Mouse (Mus musculus) ovary, postnatal 36 days (tissue): ENCODE data around the gene March9.
"Not testable (repeated sequence)": the region's sequence is repeated elsewhere in the genome, so short reads cannot be mapped to it uniquely, and the experiment has no call there.

Experiments
- DNase-seq: peaks from one replicate; pipeline ENCODE4 v3.0.0; 2022; ENCODE audit warnings: low spot score, mixed read lengths

Gene March9

DNA sequence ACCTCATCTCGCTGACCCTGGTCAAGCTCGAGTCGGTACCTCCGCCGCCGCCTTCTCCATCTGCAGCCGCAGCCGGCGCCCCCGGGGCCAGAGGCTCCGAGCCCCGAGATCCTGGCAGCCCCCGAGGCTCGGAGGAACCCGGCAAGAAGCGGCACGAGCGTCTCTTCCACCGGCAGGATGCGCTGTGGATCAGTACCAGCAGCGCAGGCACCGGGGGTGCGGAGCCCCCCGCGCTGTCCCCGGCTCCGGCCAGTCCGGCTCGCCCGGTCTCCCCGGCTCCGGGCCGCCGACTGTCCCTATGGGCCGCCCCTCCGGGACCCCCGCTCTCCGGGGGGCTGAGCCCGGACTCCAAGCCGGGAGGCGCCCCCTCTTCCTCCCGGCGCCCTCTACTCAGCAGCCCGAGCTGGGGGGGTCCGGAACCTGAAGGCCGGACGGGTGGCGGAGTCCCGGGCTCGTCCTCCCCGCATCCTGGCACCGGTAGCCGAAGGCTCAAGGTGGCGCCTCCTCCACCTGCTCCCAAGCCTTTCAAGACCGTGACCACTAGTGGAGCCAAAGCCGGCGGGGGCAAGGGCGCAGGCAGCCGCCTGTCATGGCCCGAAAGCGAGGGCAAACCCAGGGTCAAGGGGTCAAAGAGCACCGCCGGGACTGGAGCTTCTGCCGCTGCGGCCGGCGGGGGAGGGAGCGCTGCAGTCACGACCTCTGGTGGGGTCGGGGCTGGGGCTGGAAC, 19.8 kb upstream of the March9 start:
- no peak for DNase-seq

DNA sequence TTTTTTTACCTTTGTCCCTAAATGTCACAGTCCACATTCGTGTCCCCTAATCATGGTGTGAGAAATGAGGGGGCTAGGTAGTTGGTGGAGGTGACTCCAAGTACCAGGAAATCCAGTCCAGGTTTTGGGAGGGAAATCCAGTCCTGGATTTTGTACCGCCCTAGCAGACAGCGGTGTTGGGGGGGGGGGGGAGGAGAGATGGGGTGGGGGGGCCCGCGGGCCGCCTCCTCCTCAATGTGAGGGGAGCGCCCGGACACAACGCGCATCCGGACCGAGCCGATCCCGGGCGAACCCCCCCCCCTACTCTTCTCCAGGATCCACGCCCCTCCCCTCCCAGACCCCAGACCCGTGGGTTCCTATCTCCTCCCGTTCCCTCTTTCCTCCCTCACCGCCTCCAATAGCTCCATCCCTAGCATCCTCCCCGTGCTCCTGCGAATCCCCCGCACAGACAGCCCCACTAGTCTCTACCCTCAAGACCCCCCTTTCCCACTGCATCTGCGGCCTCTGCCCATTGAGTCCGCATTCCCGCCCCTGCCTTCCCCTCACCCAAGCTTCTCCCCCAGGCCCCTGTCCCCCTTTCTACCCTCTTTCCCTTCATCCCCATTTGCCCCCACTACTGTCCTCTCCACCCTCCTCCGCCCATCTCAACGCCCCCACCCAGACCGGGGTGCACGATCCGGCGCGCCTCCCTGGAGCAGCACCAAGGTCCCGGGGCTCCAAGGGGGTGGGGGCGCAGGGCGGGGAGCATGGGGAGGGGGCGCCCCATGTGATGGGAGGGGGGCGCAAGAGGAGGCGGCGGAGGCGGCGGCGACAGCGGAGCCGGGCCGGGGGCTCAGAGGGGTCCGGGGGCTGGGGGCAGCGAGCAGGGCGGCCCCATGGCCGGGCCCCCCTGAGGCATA, 18.9 kb upstream of the March9 start:
- DNase-seq = no peak

DNA sequence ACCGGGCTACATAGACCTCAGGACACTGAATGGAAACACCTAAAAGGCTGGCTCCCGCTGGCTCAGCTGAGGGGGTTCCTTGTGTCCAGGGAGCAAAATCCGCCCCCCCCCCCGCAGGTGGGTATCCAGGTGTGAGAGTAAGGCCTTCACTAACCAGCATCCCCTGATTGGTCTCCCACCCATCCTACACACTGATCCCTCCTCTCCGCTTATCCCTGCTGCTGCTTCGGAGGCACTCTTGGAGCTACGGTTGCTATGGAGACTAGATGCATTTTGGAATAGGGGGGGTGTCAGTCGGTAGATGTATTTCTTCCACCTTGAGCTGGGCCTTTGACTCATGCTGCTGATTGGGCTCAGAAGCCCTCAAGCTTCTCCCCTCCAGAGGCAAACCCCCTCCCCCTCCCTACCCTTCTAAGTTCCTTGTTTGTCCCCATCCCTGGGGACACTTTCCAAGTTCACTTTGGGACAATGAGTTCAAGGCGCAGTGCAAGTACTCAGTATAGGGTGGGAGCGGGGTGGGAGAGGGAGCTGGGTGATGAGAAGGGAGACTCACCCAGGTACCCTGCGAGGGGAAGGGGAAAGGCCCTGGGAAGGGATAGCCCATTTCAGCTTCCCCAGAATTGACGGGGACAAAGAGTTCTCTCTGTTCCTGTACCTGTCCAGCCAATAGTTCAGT, 18.2 kb upstream of the March9 start:
- DNase-seq = no peak

DNA sequence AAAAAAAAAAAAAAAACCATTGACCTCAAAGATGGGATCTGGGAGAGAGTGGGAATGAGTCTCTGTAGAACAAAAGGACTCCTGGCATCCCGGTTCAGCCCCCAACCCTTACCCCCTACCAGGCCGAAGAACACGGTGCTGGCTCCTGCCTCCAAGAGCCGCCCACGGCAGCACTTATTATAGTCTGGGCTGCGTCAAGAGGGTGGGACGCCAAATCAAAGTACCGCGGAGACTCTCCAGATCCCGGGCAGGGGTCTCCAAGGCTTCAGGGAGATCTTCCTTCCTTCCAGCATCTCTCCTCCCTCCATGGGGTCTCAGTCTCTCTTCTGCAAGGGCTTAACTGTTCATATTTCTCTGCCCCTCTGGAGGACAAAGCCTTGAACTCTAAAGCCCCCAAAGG, 17.5 kb upstream of the March9 start:
- no peak for DNase-seq

DNA sequence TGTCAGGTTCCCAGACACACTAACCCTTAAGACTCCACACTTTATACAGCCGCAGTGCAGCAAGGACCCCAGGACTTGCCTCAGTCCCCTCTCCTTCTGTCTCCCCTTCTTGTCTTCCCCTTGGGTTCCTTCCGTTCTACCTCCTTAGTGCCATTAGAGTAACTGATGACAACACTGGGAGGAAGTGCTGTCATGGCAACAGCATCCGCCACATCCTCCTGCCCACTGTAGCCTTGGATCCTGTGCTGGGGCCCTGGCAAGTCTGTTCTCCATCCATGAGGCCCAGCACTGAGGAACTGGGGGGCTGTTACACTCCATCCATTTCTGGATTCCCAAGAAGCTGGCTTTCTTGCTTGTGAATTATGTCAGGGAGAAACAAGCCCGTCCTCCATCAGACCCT, 16.1 kb upstream of the March9 start:
- DNase-seq = no peak

DNA sequence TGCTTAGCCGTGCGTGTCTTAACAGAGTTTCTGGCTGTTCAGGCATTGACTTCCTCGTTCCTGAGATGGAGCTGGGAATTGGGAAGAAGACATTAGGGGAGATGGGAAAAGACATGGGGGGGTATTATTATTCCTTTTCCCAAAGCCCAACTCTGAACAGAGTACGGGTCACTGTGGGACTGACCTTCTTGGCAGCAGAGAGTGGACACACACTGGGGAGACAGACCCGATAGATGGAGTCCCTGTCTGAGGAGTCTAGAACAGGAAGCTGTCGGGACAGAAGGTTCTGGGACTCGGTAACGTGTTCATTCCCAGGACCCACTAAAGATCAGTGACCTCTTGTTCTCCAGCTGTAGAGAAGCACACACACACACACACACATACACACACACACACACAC, 15.7 kb upstream of the March9 start:
- DNase-seq = no peak

DNA sequence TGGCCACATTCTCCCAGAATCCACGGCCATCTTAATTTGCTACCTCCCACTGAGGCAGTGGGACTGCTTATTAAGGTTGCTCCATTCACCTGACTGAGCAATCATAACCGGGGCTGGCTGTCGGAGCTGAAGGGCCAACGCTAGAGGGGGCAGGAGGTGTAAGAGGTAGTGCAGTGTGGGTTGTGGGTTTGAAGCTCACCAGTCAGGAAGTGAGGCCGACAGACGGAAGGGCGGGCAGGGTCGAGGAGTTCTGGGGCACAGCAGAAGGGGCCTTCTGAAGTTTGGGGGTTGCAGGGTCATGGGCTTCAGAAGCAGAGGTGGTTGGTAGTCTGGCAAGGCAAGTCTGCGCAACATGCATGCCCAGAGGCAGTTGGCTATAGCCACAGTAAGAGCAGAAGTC, 15.1 kb upstream of the March9 start, which contains the start of gene Agap2:
Gene Agap2, plus strand, starts transcription at position 205 of the 400 bp plus-strand sequence.
- DNase-seq = no peak

DNA sequence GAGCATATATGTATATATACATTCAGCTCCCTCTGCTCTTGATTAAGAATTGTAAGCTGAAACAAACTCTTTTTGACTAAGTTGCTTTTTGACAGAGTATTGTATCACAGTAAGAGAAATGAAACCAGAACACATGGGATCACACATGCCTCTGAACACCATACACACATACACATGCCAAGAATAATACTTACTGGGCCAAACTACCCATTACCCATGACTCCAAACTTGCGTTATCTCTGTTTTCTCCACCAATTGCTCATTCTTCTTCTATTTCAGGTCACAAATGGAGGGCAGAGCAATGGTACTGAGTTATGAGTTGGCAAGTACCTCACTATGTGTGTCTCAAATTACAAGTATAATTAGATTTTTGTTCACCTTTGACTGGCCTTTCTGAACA, 14.0 kb upstream of the March9 start:
- no peak for DNase-seq

DNA sequence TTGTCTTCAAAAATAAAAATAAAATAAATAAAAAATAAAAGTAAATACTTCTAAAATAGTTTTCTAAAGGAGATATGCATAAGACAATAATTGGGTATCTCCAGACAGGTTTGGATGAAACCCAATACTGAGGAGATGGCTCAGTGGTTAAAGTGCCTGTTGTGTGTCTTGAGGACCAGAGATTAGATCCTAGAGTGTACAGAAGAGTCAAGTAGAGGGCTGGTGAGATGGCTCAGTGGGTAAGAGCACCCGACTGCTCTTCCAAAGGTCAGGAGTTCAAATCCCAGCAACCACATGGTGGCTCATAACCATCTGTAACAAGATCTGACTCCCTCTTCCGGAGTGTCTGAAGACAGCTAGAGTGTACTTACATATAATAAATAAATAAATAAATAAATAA, 13.0 kb upstream of the March9 start:
- not testable (repeated sequence) for DNase-seq

DNA sequence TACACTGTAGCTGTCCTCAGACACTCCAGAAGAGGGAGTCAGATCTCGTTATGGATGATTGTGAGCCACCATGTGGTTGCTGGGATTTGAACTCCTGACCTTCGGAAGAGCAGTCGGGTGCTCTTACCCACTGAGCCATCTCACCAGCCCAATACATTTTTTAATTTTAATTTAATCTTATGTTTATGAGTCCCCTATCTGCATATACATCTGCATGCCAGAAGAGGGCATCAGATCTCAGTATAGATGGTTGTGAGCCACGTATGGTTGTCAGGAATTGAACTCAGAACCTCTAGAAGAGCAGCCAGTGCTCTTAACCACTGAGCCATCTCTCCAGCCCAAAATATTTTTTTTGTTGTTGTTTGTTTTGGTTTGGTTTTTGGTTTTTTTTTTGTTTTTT, 12.3 kb upstream of the March9 start:
- DNase-seq = not testable (repeated sequence)

DNA sequence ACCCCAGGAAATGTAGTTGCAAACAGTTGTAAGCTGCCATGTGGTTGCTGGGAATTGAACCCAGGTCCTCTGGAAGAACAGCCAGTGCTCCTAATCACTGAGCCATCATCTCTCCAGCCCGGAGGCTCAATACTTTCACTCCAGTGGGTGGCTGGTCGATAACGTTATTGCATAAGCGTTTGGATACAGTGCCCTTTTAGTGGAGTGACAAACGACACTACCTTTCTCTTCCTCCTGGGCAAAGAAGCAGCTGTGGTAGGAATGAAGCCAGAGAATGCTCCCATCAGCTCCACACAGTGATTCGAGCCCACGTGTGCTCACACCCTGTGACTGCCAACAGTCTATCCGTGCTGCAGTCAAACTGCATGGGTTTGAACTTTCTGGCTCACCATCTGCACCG, 11.2 kb upstream of the March9 start:
- DNase-seq = no peak

DNA sequence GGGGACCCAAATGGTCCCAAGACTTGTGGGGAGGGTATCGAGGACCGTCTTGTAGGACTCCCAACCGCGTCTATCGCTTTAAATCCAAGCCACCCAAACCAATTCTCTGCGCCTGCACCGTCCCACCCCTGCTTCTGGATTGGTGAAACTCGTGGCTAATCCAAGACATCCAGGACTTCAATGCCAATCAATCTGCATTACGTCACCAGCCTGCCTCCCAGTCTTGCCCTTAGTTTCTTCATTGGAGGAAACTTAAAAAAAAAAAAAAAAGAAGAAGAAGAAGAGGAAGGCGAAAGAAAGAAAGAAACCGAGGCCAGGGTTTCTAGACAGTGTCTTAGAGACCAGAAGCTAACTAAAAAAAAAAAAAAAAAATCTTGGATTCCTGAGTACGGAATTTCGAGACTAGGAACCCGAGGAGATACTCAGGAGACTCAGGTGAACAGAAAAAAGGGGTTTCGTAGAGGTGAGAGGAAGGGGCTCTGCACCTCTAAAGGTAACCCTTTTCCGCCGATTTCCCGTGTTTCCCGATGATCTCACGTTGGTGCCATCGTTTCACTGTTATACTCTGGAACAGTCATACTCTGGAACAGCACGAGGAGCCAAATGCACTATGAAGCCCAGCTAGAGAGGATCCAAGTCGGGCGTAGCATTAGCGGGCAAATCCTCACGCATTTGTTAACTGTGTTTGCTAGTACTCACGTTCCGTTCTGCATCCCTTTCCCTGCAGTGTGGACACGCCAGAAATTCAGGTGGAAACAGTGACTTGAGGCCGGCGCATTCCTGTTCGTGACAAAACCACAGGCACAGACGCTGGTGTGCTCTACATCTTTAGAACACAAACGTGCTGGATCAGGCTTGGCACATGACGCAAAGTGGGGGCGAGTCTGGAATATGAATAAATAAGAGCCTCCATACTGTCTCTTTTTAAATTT, 10.5 kb upstream of the March9 start, which contains the start of gene Tspan31:
Gene Tspan31, minus strand, starts transcription at position 75 of the 932 bp plus-strand sequence.
- peak; percentile 81 for DNase-seq

DNA sequence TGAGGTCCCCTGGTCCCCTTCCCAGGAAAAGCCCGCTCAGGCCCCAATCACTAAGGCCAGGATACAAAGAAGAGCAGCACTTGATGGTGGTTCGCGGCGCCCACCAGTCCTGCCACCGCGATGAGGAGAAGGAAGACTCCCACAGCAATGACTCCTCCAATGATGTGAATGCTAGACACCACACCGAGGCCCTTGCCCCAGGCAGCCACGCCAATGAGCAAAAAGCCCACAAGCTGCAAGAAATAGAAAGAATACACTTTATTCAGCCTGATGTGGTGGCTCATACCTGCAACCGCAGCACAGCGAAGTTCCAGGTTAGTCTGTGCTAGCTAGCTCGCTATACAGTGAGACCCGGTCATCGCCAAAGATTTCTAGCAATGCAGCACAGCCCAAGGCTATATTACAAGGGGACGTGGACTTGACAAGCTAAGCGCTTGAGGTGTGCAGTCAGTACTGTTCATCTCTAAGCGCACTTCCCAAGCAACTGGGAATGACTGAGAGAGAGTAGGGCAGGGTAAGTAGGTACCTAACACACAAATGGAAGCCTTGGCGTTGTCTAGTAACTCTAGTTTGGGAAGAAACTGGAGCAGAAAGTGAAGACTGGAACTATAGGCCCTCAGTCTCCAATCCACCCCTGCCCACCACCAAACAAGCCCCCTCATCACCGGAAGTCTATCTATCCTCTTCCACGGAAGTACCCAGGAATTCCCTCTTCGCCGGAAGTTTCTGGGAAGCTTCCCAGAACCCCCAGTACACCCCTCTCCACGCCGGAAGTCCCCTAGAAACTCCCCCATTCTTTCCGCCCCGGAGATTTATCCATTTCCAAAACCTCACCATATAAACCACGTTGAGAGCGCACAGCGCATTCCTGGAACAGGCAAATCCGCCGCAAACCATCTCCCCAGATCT, 9.6 kb upstream of the March9 start:
- DNase-seq = no peak

DNA sequence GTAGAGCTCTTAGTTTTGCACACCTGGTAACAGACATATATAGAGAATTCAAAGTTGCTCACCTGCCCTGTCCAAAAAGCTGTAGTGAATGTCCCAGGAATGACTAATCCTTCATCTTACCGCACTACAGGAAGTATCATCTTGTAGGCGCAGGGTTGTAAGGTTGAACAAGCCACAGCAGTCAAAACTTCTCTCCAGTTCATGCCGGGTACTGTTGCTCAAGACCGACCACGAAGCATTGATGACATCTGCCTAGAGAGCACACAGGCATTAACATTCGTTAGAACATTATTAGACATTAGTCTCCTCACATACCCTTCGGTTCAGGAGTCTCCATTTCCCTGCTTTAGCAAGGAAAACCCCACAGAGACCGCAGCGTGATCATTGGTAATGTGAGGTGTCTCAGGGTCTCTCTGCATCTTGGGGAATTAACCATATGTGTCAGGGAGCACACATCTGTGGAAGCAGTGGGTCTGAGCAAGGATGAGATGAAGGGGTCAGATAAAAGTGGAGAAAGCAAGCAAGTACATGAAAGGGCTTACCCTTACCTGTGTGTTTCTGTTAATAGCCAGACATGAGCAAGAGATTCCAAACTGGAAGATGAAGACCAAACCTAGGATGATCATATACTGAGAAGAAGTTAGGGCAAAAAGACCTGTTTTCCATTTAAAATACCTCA, 8.5 kb upstream of the March9 start:
- DNase-seq = no peak

DNA sequence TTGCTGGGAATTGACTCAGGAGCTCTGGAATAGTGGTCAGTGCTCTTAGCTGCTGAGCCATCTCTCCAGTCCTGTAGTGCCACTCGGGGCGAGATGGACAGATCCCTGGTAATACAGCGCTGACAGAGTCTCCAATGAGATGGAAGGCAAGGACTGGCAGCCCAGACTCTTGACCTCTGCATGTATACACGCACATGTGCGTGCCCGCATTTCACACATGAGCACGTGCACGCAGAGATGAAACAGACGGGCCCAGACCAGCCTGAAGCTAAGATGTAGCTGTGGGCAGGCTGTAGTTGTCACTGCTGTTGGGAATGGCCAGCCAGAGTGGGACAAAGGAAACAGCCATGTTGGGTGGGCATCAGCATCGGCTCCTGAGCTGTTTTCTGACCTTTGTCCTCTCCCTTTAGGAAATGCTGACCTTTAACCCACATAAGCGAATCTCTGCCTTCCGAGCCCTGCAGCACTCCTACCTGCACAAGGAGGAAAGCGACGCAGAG, 6.6 kb upstream of the March9 start:
- no peak for DNase-seq

DNA sequence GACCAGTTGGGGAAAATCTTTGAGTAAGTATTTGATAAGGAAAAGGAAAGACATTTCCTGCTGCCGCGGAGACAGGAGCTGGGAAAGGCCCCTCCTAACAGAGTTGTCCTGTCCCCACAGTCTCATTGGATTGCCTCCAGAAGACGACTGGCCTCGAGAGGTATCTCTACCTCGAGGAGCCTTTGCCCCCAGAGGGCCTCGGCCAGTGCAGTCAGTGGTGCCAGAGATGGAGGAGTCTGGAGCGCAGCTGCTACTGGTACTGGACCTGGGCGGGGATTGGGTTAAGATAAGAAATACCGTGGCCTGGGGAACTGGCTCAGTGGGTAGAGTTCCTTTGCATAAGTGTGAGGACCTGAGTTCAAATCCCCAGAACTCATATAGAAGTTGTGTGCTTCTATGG, 6.0 kb upstream of the March9 start:
- DNase-seq = no peak

DNA sequence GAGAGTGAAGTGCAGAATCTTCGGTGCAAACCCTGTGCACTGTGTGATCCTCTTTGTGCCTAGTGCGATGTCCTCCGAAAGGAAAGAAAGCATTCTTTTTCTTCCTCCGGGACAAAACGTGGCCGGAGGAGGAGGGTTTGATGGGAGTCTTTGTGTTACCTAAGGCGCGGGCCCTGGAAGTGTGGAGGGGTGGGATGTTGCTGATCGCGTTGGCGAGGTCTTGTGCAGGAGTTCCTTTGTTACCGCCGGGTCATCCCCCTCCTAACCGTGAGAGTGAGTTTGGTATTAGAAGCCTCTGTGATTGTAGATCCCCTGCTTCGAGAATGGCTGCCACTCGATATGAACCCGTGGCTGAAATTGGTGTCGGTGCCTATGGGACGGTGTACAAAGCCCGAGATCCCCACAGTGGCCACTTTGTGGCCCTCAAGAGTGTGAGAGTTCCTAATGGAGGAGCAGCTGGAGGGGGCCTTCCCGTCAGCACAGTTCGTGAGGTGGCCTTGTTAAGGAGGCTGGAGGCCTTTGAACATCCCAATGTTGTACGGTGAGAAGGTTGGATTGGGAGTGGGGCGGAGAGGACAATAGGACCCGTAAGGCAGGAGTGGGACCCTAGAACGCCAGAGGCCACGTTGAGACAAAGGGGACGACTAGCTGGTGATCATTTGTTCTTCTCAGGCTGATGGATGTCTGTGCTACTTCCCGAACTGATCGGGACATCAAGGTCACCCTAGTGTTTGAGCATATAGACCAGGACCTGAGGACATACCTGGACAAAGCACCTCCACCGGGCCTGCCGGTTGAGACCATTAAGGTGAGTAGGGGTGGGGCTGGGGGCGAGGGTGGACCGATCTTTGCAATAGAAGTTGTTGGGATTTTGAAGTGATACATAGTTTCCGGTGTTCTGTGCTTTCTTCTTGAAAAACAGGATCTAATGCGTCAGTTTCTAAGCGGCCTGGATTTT, 4.2 kb upstream of the March9 start:
- peak; percentile 30 for DNase-seq

DNA sequence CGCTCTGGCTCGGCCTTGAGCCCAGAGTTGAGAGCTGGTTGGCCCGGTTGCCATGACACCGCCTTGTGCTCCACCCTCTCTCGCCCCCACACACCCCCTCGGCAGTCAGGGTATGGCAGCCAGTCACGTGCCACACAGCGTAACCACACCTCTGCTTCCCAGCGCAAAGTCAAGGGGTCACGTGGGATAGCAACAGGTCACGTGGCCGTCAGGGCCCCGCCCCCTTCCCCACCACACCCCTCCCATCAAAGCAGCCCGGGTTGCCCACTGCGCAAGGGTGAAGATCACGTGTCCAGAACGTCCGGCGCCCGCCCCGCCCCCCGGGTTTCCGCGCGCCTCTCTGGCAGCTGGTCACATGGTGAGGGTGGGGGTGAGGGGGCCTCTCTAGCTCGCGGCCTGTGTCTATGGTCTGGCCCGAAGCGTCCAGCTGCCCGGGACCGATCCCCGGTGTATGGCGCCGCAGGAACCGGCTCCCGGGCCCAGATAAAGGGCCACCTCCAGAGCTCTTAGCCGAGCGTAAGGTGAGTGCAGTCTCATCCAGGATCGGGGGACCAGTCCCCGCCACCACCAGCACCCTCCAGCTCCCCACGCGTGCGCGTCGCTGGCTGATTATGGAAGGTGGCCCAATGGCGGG, 3.4 kb upstream of the March9 start, which contains the start of gene Cdk4:
Gene Cdk4, plus strand, starts transcription at position 296 of the 634 bp plus-strand sequence.
- DNase-seq = peak; percentile 99
